Mouse (Mus musculus): ENCODE measurements around the gene Pnmt.

Gene Pnmt

DNA sequence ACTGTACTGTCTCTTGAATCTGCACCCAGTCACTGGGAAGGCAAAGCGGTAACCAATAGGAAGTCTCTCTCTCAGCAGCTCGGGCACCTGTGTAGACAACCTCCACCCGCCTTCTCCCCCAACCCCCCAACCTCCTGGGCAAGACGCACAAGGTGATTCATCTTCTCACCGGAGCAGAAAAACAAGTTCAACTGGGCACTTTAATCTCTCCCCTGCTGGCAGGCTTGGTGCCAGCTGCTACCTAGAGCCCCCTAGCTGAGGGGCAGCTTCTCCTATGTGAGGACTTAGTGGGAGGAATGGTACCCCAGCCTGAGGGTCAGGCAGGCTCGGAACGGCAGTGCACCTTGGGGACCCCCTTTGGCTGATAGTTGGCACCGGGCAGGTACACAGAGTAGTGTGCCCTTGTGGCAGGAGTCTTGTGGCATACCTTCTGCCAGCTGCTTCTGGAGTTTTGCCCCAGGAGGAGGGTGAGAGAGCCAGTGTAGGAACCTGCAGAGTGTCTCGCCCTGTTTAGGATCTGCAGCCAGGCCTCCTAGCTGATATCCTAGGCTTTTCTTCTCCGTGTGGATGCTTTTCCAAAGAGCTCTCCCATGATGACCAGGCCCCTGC is 32.8 kb downstream of the Pnmt start:
- no peak for DNase-seq

DNA sequence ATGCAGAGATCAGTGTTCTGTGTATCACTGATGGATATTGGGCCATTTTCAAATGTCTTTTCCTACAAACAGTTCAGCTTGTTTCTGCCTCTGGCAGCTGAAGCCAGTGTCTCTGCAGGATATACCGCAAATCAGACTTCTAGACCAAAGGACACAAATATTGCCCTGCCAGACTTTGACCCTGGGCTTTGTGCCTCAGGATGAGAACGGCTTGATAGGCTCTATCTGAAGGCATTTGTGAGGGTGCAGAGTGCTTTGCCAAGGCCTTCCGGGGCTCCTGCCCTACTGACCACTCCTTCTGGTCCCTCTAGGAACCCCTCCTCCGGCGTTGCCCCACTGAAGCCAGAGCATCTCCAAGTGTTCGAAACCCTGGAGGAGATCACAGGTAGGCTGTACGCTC is 40.3 kb downstream of the Pnmt start:
- no peak for DNase-seq

DNA sequence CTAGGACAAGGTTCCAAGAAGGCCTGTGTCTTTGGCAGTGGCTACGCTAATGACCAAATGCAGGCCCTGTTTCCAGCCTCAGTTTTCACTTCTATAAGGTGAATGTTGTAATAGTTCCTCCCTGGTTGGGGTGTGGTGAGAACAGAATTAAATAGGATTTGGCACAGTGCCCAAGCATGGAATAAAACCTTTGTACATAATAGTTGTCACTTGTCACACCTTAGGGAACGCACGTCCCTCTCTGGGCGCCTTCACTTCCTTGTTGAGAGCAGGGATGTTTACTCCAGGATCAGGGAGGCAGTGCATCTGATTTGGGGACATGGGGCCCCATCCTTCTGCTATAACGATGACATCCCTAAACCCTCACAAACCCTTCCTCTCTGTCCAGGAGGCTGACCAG is 42.2 kb downstream of the Pnmt start:
- DNase-seq: no peak

DNA sequence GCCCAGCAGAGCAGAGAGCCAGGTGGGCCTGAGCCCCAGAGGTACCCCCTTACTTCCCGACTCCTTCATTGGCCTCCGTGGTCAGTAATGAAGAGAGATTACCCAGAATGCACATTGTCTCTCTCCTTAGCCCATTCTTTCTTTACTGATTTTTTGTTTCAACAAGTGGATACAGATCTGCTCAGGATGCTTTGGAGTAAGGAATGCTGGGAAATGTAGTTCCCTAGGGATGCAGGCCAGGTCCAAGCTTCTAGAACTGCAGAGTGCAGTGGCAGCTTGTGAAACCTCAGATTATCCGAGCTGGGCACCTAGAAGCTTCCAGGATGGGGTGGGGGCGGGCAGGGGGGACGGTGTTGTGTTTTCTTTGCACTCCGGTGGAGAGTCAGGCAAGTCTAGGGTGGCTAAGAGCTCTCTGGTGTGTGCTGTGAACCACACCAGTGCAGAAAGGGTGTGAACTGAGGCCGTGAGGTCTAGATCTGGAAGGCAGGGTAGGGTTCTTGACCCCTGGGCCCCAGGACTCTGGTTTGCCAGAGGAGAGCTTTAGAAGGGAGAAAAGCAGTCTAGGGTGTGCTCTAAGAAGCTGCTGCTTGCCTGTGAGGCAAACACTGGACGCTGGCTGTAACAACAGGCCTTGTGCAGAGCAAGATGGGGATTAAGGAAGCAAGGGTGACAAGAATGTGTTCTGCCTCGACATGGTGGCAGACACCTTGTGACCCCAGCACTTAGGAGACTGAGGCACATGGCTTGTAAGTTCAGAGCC is 45.7 kb downstream of the Pnmt start:
- no peak for DNase-seq

DNA sequence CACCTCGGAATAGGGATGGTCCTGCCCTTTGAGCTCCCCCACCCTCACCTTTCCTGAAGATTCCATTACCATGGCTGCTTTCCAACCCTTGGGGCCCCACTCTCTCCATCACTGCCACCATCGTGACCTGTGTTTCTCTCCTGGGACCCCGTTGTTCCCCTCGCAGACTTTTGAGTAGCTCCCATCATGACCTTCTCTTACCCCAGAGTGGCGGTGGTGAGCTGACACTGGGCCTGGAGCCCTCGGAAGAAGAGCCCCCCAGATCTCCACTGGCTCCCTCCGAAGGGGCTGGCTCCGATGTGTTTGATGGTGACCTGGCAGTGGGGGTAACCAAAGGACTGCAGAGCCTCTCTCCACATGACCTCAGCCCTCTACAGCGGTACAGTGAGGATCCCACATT is 49.5 kb downstream of the Pnmt start:
- DNase-seq: no peak

DNA sequence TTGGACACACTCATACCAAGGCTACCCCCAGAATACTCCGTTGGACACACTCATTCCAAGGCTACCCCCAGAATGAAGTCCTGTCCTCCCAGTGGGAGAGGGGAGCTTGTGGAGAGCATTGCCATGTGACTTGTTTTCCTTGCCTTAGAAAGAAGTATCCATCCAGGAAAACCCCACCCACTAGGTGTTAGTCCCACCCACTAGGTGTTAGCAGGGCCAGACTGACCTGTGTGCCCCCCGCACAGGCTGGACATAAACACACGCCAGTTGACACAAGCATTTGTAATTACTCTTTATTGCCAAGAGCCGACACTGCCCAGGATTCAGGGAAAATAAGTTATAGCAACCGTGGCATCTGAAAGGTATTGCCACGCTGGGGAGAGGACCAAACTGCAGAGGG is 51.2 kb downstream of the Pnmt start:
- no peak for DNase-seq
